Mouse (Mus musculus) heart, postnatal 0 days (tissue): ENCODE measurements around the gene Cyb561d2.

Source experiments
- CTCF ChIP-seq: IDR thresholded peaks from 2 replicates; pipeline ENCODE4 v1.5.1; 2016; ENCODE audit warnings: antibody characterized with exemption, control low read depth, low read depth
- EP300 ChIP-seq: IDR thresholded peaks from 2 replicates; pipeline ENCODE4 v1.6.1; 2016; ENCODE audit warnings: antibody characterized with exemption, low read depth

DNA sequence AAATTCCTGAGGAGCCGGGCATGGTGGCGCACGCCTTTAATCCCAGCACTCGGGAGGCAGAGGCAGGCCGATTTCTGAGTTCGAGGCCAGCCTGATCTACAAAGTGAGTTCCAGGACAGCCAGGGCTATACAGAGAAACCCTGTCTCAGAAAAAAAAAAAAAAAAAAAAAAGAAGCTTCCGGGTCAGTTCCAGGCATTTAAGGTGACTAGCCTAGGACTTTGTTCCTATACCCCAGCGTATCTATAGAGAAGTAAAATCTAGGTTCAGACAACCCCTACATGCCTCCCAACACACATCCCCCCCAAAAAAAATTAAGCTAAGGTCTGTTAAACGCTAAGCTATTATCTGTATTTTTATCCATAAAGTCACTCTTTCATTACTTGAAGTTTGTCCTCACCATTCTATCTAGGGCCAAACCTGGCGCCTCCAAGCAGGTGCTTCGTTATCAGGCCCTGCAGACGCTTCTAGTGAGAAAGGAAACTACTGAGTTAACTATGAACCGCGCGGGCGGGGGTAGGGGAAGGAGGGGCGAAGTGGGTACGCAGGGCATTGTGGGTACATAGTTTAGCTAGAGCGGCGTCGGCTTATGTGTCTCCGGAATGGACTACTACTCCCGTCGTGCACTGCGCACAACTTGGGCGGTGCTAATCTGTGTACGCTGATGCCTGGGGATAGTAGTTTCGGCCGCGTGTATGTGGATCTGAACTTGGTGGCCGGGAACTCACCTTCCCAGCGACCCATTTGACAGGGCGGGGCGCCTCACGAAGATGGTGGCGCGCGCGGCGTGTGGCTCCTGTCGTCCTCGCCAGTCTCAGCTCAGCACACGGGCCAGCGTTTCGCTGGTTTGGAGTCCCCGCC, 45.2 kb upstream of the Cyb561d2 start, which contains the start of gene Ifrd2:
- peak; percentile 43; the same call in 1 of the 2 replicates for TF ChIP-seq EP300
- no peak for TF ChIP-seq CTCF
